Mouse (Mus musculus): Measurements from ENCODE around the gene Qtrt2. TPM values are rescaled to one million over a fixed set of nuclear protein-coding genes. Genes with fewer than 3 reads are reported as not detected.

The Qtrt2 gene
- polyA plus RNA-seq, 1 experiment from 2014 or later, result 26.5 TPM

DNA sequence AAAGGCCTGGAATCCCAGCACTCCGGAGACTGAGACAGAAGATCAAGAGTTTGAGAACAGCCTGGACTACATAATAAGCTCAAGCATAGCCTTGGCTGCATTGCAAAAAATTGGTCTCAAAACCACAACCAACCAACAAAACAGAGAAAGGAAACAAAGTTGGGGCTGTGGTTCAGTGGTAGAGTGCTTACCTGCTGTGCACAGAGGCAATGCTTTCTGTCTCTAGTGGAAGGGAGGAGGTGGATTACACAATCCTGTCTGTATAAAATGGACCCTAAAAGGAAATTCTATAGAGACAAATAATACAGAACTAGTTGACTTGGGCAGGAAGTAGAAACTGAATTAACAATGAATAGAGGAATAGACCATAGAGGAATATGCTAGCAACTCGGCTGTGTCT, 94.7 kb downstream of the Qtrt2 start:
- no peaks in the 10 kb centered on the region for H3K36me3 ChIP-seq (ENCODE audit: control insufficient read depth, insufficient read depth, low read length)
- H3K9me3 ChIP-seq (ENCODE audit: control insufficient read depth, low read length), result no peaks in the 10 kb centered on the region
- no peak for DNase-seq (ENCODE audit: low spot score)
- no peak overlapping the region for H3K4me2 ChIP-seq
- no peak overlapping the region for H3K9ac ChIP-seq (ENCODE audit: low read depth, low read length)
- H3K27ac ChIP-seq (ENCODE audit: low read depth, low read length), result no peak overlapping the region
- no peak for ATAC-seq (replicated peaks; ENCODE audit: low FRiP score)
- 76% methylated on average over 2 of the region's 2 CpGs for WGBS
- H3K4me1 ChIP-seq (replicated peaks; ENCODE audit: control insufficient read depth, insufficient read depth, low read length), result no peaks in the 10 kb centered on the region
- no peaks in the 10 kb centered on the region for H3K27me3 ChIP-seq (replicated peaks; ENCODE audit: control insufficient read depth, insufficient read depth, low read length)
- H3K4me3 ChIP-seq (ENCODE audit: low read depth, low read length), result no peak overlapping the region

DNA sequence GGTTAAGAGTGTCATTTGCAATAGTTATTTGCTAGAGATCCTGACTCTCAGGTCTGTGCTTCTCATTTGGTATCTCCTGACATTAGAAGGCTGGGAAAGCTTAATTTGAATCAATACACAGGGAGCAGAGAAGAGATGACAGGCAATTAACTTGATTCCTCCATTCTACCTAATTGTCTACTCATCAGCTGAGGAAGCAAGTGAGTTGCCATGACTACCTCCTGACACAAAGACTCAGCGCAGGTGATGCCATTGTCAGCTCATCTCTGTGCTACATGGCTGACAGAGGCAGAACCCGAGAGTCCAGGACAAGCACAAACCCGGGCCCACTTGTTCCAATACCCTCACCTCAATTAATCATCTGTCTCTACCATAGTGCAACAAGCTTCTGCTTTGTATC, 99.1 kb downstream of the Qtrt2 start:
- Histone ChIP-seq H3K36me3 (ENCODE audit: control insufficient read depth, insufficient read depth, low read length) (no peaks in the 10 kb centered on the region), H3K9me3 (ENCODE audit: control insufficient read depth, low read length) (no peaks in the 10 kb centered on the region), H3K9ac (ENCODE audit: low read depth, low read length) (no peak overlapping the region), H3K4me2 (no peak overlapping the region), H3K27me3 (replicated peaks; ENCODE audit: control insufficient read depth, insufficient read depth, low read length) (no peaks in the 10 kb centered on the region), H3K4me1 (replicated peaks; ENCODE audit: control insufficient read depth, insufficient read depth, low read length) (no peaks in the 10 kb centered on the region), H3K4me3 (ENCODE audit: low read depth, low read length) (no peak overlapping the region), H3K27ac (ENCODE audit: low read depth, low read length) (no peak overlapping the region)
- DNase-seq (ENCODE audit: low spot score) (no peak), ATAC-seq (replicated peaks; ENCODE audit: low FRiP score) (no peak)
- 71% methylated on average over 3 of the region's 3 CpGs for WGBS

DNA sequence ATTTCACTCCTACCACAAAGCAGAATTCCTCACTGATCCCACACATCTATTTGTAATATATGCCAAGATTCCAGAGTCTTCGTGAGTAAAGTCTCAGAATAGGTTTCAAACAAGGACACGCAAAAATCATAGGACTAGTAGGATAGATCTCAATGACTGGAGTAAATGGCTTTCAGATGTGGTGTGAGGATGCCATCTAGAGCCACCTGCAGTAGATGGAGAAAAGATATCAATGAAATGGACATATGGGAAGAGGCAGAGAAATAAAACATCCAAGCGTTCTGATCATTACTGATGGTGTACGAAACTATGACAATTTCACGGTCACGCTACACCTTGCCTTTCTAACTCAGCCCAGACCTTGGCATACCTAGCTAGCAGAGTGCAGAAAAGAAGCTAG, 108.2 kb downstream of the Qtrt2 start:
- Histone ChIP-seq H3K4me3 (ENCODE audit: low read depth, low read length) (no peak overlapping the region), H3K27ac (ENCODE audit: low read depth, low read length) (no peak overlapping the region), H3K27me3 (replicated peaks; ENCODE audit: control insufficient read depth, insufficient read depth, low read length) (no peaks in the 10 kb centered on the region), H3K4me1 (replicated peaks; ENCODE audit: control insufficient read depth, insufficient read depth, low read length) (no peaks in the 10 kb centered on the region), H3K36me3 (ENCODE audit: control insufficient read depth, insufficient read depth, low read length) (no peaks in the 10 kb centered on the region), H3K4me2 (no peak overlapping the region), H3K9me3 (ENCODE audit: control insufficient read depth, low read length) (no peaks in the 10 kb centered on the region), H3K9ac (ENCODE audit: low read depth, low read length) (no peak overlapping the region)
- no peak for DNase-seq (ENCODE audit: low spot score)
- ATAC-seq (replicated peaks; ENCODE audit: low FRiP score), result no peak
- WGBS, result 92% methylated on average over 6 of the region's 6 CpGs

DNA sequence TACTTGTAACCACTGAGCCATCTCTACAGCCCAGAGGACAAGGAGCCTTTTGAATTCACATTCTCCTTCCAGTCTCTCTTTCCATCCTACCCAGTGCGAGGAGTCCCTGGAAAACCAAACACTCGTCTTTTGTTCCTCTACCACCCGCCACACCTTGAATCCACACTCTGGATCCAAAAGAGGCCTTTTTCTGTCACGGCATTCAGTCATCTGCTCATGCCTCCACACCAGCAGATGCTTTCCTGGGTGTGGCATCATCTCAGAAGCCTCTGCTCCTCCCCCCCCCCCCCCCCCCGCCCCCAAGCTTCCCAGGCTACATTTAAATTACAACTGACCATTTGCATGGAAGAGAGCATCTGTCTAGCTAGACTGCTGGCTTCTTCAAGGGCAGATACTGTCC, 110.3 kb downstream of the Qtrt2 start:
- Histone ChIP-seq H3K4me1 (replicated peaks; ENCODE audit: control insufficient read depth, insufficient read depth, low read length) (no peaks in the 10 kb centered on the region), H3K9ac (ENCODE audit: low read depth, low read length) (no peak overlapping the region), H3K9me3 (ENCODE audit: control insufficient read depth, low read length) (no peaks in the 10 kb centered on the region), H3K4me3 (ENCODE audit: low read depth, low read length) (no peak overlapping the region), H3K36me3 (ENCODE audit: control insufficient read depth, insufficient read depth, low read length) (no peaks in the 10 kb centered on the region), H3K4me2 (no peak overlapping the region), H3K27me3 (replicated peaks; ENCODE audit: control insufficient read depth, insufficient read depth, low read length) (no peaks in the 10 kb centered on the region), H3K27ac (ENCODE audit: low read depth, low read length) (no peak overlapping the region)
- no peak for ATAC-seq (replicated peaks; ENCODE audit: low FRiP score)
- WGBS, result 83% methylated on average over 4 of the region's 5 CpGs
- no peak for DNase-seq (ENCODE audit: low spot score)

DNA sequence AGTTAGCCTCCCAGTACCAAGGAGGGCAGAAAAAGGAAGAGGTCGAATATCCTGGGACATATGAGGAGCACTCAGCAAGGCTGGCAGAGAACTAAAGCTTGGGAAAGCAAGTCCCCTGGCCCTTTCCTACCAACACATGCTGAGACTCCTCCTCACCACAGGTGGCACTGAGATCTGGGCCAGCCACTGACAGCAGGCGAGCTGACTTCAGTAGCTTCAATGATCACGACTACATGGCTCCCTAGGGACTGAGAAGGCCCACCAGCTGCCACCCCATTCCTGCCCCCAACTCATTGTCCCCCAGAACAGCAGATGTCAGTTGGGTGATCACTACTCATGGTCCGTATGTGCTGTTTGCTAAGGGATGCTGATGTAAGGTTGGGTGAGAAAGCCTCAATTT, 112.0 kb downstream of the Qtrt2 start:
- no peak for DNase-seq (ENCODE audit: low spot score)
- no peaks in the 10 kb centered on the region for H3K36me3 ChIP-seq (ENCODE audit: control insufficient read depth, insufficient read depth, low read length)
- no peaks in the 10 kb centered on the region for H3K4me1 ChIP-seq (replicated peaks; ENCODE audit: control insufficient read depth, insufficient read depth, low read length)
- no peaks in the 10 kb centered on the region for H3K27me3 ChIP-seq (replicated peaks; ENCODE audit: control insufficient read depth, insufficient read depth, low read length)
- no peak overlapping the region for H3K27ac ChIP-seq (ENCODE audit: low read depth, low read length)
- H3K4me3 ChIP-seq (ENCODE audit: low read depth, low read length), result no peak overlapping the region
- no peaks in the 10 kb centered on the region for H3K9me3 ChIP-seq (ENCODE audit: control insufficient read depth, low read length)
- H3K9ac ChIP-seq (ENCODE audit: low read depth, low read length), result no peak overlapping the region
- 58% methylated on average over 4 of the region's 4 CpGs for WGBS
- no peak overlapping the region for H3K4me2 ChIP-seq
- no peak for ATAC-seq (replicated peaks; ENCODE audit: low FRiP score)

Other genes starting within 250 kb of the Qtrt2 start
- not detected in 2 replicates for gene Drd3, start 172.8 kb downstream of the Qtrt2 start, polyA plus RNA-seq (2014; fragmentation: Nextera tagmentation; extraction: Ambion mirVana)
- 7.9 and 9.4 TPM in 2 replicates for gene Ccdc191, start 37.0 kb downstream of the Qtrt2 start, polyA plus RNA-seq (2014; fragmentation: Nextera tagmentation; extraction: Ambion mirVana)
- gene Zdhhc23, start 53.0 kb upstream of the Qtrt2 start, polyA plus RNA-seq (2014; fragmentation: Nextera tagmentation; extraction: Ambion mirVana), result 0.88 and 1.4 TPM in 2 replicates
- gene Gramd1c, start 136.5 kb upstream of the Qtrt2 start, polyA plus RNA-seq (2014; fragmentation: Nextera tagmentation; extraction: Ambion mirVana), result 4.6 and 5.5 TPM in 2 replicates
- 49.7 and 53.8 TPM in 2 replicates for gene Atp6v1a, start 212.9 kb upstream of the Qtrt2 start, polyA plus RNA-seq (2014; fragmentation: Nextera tagmentation; extraction: Ambion mirVana)
- 143 and 150 TPM in 2 replicates for gene Naa50, start 213.0 kb upstream of the Qtrt2 start, polyA plus RNA-seq (2014; fragmentation: Nextera tagmentation; extraction: Ambion mirVana)
- 5.7 and 5.8 TPM in 2 replicates for gene Usf3, start 246.4 kb upstream of the Qtrt2 start, polyA plus RNA-seq (2014; fragmentation: Nextera tagmentation; extraction: Ambion mirVana)